9 mouse cellular contexts compared by ENCODE assay signal in the genomic region with DNA sequence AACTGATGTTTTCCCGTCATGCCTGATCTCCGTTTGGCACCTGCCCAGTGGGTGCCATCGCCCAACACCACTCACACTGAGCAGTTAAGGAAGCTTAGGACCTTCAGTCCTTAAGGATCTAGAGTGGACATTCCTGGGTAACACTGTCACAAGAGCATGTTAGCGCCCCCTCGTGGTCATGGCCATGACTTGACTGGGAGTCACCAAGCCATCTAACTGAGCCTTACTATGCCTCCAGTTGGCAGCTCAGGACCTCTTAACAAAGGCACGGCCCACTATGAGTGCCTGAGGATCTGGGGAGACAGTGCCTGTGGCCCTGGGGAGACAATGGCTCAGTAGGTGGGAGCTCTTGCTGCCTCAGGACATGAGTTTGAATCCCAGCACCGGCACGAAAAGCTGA.
DNase-seq lines count a peak whose midpoint lies in the region; TF ChIP-seq lines count a peak whose summit lies in the region.
"Had no signal": no experiment of that assay in that cellular context is flagged by ENCODE, and none has a peak within 500 bp of the region (broad histone marks: within the 10 kb centered on the region; RNA-seq: fewer than 3 reads in every experiment).

No protein-coding gene starts in this region.

- no peaks in the 10 kb centered on the region for H3K4me1 ChIP-seq in testis, adult 2 months (ENCODE audit: control insufficient read depth, insufficient read depth, low read length)

- no peaks in the 10 kb centered on the region for H3K36me3 ChIP-seq in testis, adult 2 months (ENCODE audit: control insufficient read depth, insufficient read depth, low read length)
- H3K36me3 ChIP-seq: heart, embryonic 15.5 days had no signal

- DNase-seq in heart, adult 11 months = peak; percentile 87
- DNase-seq in heart, postnatal 25 days (ENCODE audit: low spot score) = no peak
- DNase-seq in ovary, postnatal 14 days (ENCODE audit: low spot score) = peak; percentile 2
- no peak for DNase-seq in ovary, adult 18-20 months (ENCODE audit: low spot score)
- DNase-seq in cerebellum, adult 8-10 months = peak; percentile 41
- DNase-seq in induced T-regulatory cell, adult 2 months (ENCODE audit: low read depth) = peak; percentile 5
- DNase-seq in spleen, adult 12 weeks (ENCODE audit: low spot score) = no peak

- H3K27ac ChIP-seq in testis, adult 2 months (ENCODE audit: control insufficient read depth, insufficient read depth, low read depth, low read length) = no peak overlapping the region
- H3K27ac ChIP-seq: heart, embryonic 15.5 days had no signal

- H3K27me3 ChIP-seq in testis, adult 2 months (ENCODE audit: control insufficient read depth, insufficient read depth, low read length) = no peaks in the 10 kb centered on the region
- H3K27me3 ChIP-seq: heart, embryonic 15.5 days had no signal

- TF ChIP-seq CTCF in testis, adult 2 months (IDR thresholded peaks at IDR 0.05; ENCODE audit: control insufficient read depth, insufficient read depth, insufficient replicate concordance, low read depth, low read length) = peak; percentile 61; the same call in 1 of the 2 replicates

- no peak overlapping the region for H3K4me3 ChIP-seq in testis, adult 2 months (ENCODE audit: control insufficient read depth, low read depth, low read length)
- H3K4me3 ChIP-seq: heart, embryonic 15.5 days had no signal

- intact Hi-C loops in heart, postnatal 25 days (cut with DNase I) = no loop called here

- no peak for TF ChIP-seq POLR2A in testis, adult 2 months (IDR thresholded peaks at IDR 0.05; ENCODE audit: control insufficient read depth, low read depth, low read length)

Comparison
In these comparisons a context has a peak if more than half of its experiments do, and no peak if none do; other contexts are left out.
1. DNase-seq: peak in heart, adult 11 months (single experiment), ovary, postnatal 14 days (single experiment), cerebellum, adult 8-10 months (single experiment) and induced T-regulatory cell, adult 2 months (single experiment); none in heart, postnatal 25 days (single experiment), ovary, adult 18-20 months (single experiment) and spleen, adult 12 weeks (single experiment).